Mouse (Mus musculus) lung, embryonic 16.5 days (tissue): ENCODE data around the gene Tbcd. TPM values are rescaled to one million over a fixed set of nuclear protein-coding genes. Genes with fewer than 3 reads are reported as not detected.

Source experiments
- ATAC-seq: fragments of 200-750 bp; cut with Nextera tagmentation; 2 replicates; pipeline ENCODE4 v1.8.0; 2017; ENCODE audit warnings: low read depth, mild to moderate bottlenecking, moderate library complexity
- H3K27ac ChIP-seq: fragments of 300-500 bp; sonication (generic); 2 replicates; pipeline ENCODE4 v1.5.1; 2014; ENCODE audit warnings: mild to moderate bottlenecking, control low read depth, low read length
- H3K27me3 ChIP-seq: fragments of 300-500 bp; sonication (generic); 2 replicates; pipeline ENCODE4 v1.6.1; 2014; ENCODE audit warnings: low read depth, low read length, mixed read lengths; ENCODE audit not compliant: control insufficient read depth, insufficient read depth
- H3K36me3 ChIP-seq: fragments of 300-500 bp; sonication (generic); 2 replicates; pipeline ENCODE4 v1.6.1; 2014; ENCODE audit warnings: low read length; ENCODE audit not compliant: control insufficient read depth, insufficient read depth
- H3K4me1 ChIP-seq: fragments of 300-500 bp; sonication (generic); replicated peaks from 2 replicates; pipeline ENCODE4 v1.6.1; 2014; ENCODE audit warnings: low read length, mixed read lengths; ENCODE audit not compliant: control insufficient read depth, insufficient read depth
- H3K4me2 ChIP-seq: fragments of 300-500 bp; sonication (generic); 2 replicates; pipeline ENCODE4 v1.6.1; 2014; ENCODE audit warnings: low read depth, low read length, control low read depth
- H3K4me3 ChIP-seq: fragments of 300-500 bp; sonication (generic); 2 replicates; pipeline ENCODE4 v1.5.1; 2014; ENCODE audit warnings: mild to moderate bottlenecking, low read length, control low read depth
- H3K9ac ChIP-seq: fragments of 300-500 bp; sonication (generic); 2 replicates; pipeline ENCODE4 v1.6.1; 2014; ENCODE audit warnings: low read length, control low read depth
- H3K9me3 ChIP-seq: fragments of 300-500 bp; sonication (generic); 2 replicates; pipeline ENCODE4 v1.6.1; 2016; ENCODE audit warnings: low read length; ENCODE audit not compliant: control insufficient read depth
- WGBS: fragments of 180-500 bp; shearing (Covaris S2); extraction: QIAGEN DNeasy Blood & Tissue Kit; methylation state at CpG from one replicate; pipeline ENCODE4 v1.1.7; 2014; 5-methylcytosine and 5-hydroxymethylcytosine counted together
- polyA plus RNA-seq: library from polyadenylated mRNA; unstranded; fragments of >200 nt; fragmentation: Nextera tagmentation; extraction: Ambion mirVana; gene quantifications from 2 replicates; pipeline ENCODE4 v1.2.1, GENCODE M21; 2015

Tbcd gene
- polyA plus RNA-seq, 1 experiment from 2014 or later: 31.6 TPM

- Histone ChIP-seq H3K9ac (no peak within 1 kb of the TSS), H3K9me3 (no peaks in the 10 kb centered on the region), H3K27me3 (no peaks in the 10 kb centered on the region), H3K4me2 (no peak within 1 kb of the TSS), H3K4me1 (no peaks in the 10 kb centered on the region), H3K36me3 (no peaks in the 10 kb centered on the region), H3K27ac (no peak within 1 kb of the TSS), H3K4me3 (no peak within 1 kb of the TSS)
- peak; percentile 4; the same call in 1 of the 2 replicates for ATAC-seq
- 32% methylated on average over 10 of the region's 10 CpGs for WGBS
Observed at GRCm38 (mm10) chr11:121519131-121519530, 67.4 kb downstream of the Tbcd start, which contains the start of gene Zfp750. TSS of gene Zfp750 (minus strand) at chr11:121519333.

GRCm38 (mm10) chr11:121519703-121520102 lies 68.0 kb downstream of the Tbcd start:
- no peaks in the 10 kb centered on the region for H3K9me3 ChIP-seq
- WGBS: 66% methylated on average over 7 of the region's 7 CpGs
- H3K27ac ChIP-seq: no peak overlapping the region
- no peak overlapping the region for H3K4me3 ChIP-seq
- H3K4me2 ChIP-seq: no peak overlapping the region
- H3K4me1 ChIP-seq: no peaks in the 10 kb centered on the region
- H3K9ac ChIP-seq: no peak overlapping the region
- no peak for ATAC-seq
- no peaks in the 10 kb centered on the region for H3K27me3 ChIP-seq
- H3K36me3 ChIP-seq: no peaks in the 10 kb centered on the region

- no peak overlapping the region for H3K27ac ChIP-seq
- H3K9ac ChIP-seq: no peak overlapping the region
- no peak for ATAC-seq
- H3K4me1 ChIP-seq: no peaks in the 10 kb centered on the region
- no peak overlapping the region for H3K4me2 ChIP-seq
- H3K9me3 ChIP-seq: no peaks in the 10 kb centered on the region
- no peaks in the 10 kb centered on the region for H3K27me3 ChIP-seq
- H3K36me3 ChIP-seq: no peaks in the 10 kb centered on the region
- 77% methylated on average over 2 of the region's 2 CpGs for WGBS
- no peak overlapping the region for H3K4me3 ChIP-seq
Observed at GRCm38 (mm10) chr11:121520761-121521160, 69.0 kb downstream of the Tbcd start.

DNA sequence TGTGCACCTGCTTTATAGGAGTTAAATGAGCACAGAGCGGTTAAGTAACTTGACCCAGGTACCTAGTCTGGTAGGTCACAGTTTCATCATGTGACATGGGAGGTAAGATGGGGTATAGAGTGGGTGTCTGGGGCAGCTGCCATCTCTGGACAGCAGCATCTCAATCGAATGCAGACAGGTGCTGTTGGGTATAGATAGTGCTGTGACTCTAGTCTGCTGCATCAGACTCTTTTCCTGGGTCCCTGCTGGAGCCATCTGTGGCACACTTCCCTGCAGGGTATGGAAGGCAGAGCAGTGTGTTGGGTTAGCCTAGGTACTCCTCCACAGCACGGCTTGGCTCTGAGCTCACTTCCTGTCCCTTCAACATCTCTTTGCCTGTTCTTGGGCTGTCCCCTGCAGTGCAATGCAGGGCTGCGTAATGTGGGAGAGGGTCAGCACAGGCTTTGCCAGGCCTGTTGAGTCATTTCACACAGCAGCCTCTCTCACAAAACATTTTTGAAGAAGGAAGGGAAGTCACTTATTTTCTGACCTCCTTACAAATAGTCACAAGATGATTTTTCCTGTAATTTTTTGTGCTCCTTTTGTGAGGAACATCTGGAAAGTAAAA lies 70.5 kb downstream of the Tbcd start:
- WGBS: 73% methylated on average over 4 of the region's 4 CpGs
- H3K4me1 ChIP-seq: no peaks in the 10 kb centered on the region

DNA sequence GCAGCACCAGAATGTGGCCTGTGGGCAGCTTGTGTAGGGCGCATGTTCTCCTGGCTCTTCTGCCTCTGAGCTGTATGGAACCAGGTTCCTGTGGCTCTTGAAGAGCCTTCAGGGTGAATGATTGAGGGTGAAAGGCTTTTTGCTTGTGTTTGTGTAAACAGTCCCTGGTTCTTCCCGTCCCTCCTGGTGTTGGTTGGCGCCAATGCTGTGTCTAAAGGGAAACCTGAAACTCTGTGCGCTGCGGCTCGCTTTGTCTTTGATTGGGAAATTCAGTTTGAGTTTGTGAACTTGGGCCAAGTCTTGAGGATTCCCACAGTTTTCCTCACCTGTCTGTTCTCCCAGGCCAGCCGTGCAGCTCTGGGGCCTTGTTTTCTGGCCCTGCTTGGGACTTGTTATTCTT lies 72.4 kb downstream of the Tbcd start:
- no peak overlapping the region for H3K9ac ChIP-seq
- H3K4me1 ChIP-seq: no peaks in the 10 kb centered on the region
- no peaks in the 10 kb centered on the region for H3K27me3 ChIP-seq
- H3K36me3 ChIP-seq: no peaks in the 10 kb centered on the region
- no peak overlapping the region for H3K27ac ChIP-seq
- H3K4me2 ChIP-seq: no peak overlapping the region
- H3K4me3 ChIP-seq: no peak overlapping the region
- no peak for ATAC-seq
- 64% methylated on average over 7 of the region's 7 CpGs for WGBS
- no peaks in the 10 kb centered on the region for H3K9me3 ChIP-seq

More for the DNA sequence above, 70.5 kb downstream of the Tbcd start:
- H3K36me3 ChIP-seq: no peaks in the 10 kb centered on the region
- no peak overlapping the region for H3K27ac ChIP-seq
- no peaks in the 10 kb centered on the region for H3K9me3 ChIP-seq
- ATAC-seq: no peak
- no peaks in the 10 kb centered on the region for H3K27me3 ChIP-seq
- no peak overlapping the region for H3K9ac ChIP-seq
- no peak overlapping the region for H3K4me3 ChIP-seq
- H3K4me2 ChIP-seq: no peak overlapping the region

- no peaks in the 10 kb centered on the region for H3K36me3 ChIP-seq
- H3K4me3 ChIP-seq: no peak overlapping the region
- ATAC-seq: no peak
- H3K9ac ChIP-seq: no peak overlapping the region
- no peak overlapping the region for H3K27ac ChIP-seq
- whole genome bisulfite sequencing: 87% methylated on average over 3 of the region's 3 CpGs
- H3K9me3 ChIP-seq: no peaks in the 10 kb centered on the region
- H3K4me1 ChIP-seq: peaks cover 3% of the 10 kb centered on the region; the same call in 1 of the 2 replicates
- no peaks in the 10 kb centered on the region for H3K27me3 ChIP-seq
- H3K4me2 ChIP-seq: no peak overlapping the region
Observed at GRCm38 (mm10) chr11:121529747-121530146, 78.0 kb downstream of the Tbcd start.

GRCm38 (mm10) chr11:121536528-121536927 lies 84.8 kb downstream of the Tbcd start:
- H3K4me2 ChIP-seq: no peak overlapping the region
- WGBS: 15% methylated on average over 3 of the region's 3 CpGs
- H3K27me3 ChIP-seq: no peaks in the 10 kb centered on the region
- H3K36me3 ChIP-seq: no peaks in the 10 kb centered on the region
- H3K27ac ChIP-seq: no peak overlapping the region
- H3K9ac ChIP-seq: no peak overlapping the region
- ATAC-seq: peak; percentile 47; the same call in 1 of the 2 replicates
- no peak overlapping the region for H3K4me3 ChIP-seq
- H3K4me1 ChIP-seq: peaks cover 5% of the 10 kb centered on the region; the same call in 1 of the 2 replicates
- H3K9me3 ChIP-seq: no peaks in the 10 kb centered on the region

DNA sequence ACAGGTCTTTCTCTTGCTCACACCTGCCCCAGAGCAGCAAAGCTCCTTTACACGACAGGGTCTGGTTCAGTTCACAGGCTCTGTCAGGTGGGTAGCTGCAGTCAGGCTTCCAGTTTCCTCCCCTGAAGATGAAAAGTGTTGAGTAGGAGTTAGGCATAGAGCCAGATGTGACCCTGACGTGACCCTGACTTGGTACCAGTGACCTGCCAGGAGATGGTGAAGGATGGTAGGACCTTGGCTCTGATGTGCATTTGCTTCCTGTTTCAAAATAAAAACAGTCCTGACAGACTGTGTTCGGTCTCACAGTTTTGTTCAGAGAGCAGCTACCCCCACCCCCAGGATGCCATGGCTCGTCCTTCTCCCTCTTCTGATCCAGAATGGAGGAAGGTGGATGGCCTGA lies 90.7 kb downstream of the Tbcd start:
- H3K9ac ChIP-seq: no peak overlapping the region
- peaks cover 15% of the 10 kb centered on the region for H3K4me1 ChIP-seq
- H3K27ac ChIP-seq: no peak overlapping the region
- no peaks in the 10 kb centered on the region for H3K36me3 ChIP-seq
- no peaks in the 10 kb centered on the region for H3K27me3 ChIP-seq
- no peak for ATAC-seq
- H3K9me3 ChIP-seq: no peaks in the 10 kb centered on the region
- no peak overlapping the region for H3K4me2 ChIP-seq
- H3K4me3 ChIP-seq: no peak overlapping the region
- 81% methylated on average over 4 of the region's 4 CpGs for WGBS

DNA sequence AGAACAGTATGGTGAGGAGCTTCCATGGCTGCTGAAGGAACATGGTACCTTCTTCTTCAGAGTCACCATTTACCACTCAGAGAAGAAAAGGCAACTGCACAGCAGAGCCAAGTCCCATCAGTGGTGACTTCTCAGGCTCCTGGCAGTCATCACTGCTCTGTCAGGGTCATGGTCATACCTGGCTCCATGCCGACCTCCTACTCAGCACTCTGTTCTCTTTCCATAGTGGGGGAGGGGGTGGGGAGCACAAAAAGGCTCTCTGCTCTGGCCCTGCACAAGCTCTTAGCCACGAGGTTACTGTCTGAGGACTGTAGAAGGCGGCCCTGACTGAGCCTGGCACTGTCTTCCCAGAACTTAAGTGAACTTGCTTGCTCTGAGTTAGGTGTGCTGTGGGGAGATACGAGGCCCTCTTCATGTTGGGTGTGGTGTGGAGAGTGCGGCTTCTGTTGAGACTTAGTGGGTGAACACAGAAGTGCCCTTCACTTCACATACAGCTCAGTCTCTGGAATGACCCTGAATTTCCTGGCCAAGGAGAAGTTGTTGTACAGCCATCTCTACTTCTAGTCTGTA lies 91.6 kb downstream of the Tbcd start:
- Histone ChIP-seq H3K4me1 (peaks cover 15% of the 10 kb centered on the region), H3K27ac (peak overlapping the region; percentile 88), H3K27me3 (no peaks in the 10 kb centered on the region), H3K9ac (no peak overlapping the region; the same call in 1 of the 2 replicates), H3K36me3 (no peaks in the 10 kb centered on the region), H3K4me3 (no peak overlapping the region), H3K4me2 (peak overlapping the region; percentile 8; the same call in 1 of the 2 replicates), H3K9me3 (no peaks in the 10 kb centered on the region)
- WGBS: 56% methylated on average over 5 of the region's 5 CpGs
- peak; percentile 53 for ATAC-seq
